Mouse (Mus musculus): ENCODE results near the gene Grb7. TPM values are rescaled to one million over a fixed set of nuclear protein-coding genes. Genes with fewer than 3 reads are reported as not detected.
A peak's percentile ranks its signal among the peaks of the same experiment; 100 is the strongest.

The Grb7 gene
- total and polyA plus RNA-seq, 3 experiments, result 4.5 to 11.5 (median 8.0) TPM

DNA sequence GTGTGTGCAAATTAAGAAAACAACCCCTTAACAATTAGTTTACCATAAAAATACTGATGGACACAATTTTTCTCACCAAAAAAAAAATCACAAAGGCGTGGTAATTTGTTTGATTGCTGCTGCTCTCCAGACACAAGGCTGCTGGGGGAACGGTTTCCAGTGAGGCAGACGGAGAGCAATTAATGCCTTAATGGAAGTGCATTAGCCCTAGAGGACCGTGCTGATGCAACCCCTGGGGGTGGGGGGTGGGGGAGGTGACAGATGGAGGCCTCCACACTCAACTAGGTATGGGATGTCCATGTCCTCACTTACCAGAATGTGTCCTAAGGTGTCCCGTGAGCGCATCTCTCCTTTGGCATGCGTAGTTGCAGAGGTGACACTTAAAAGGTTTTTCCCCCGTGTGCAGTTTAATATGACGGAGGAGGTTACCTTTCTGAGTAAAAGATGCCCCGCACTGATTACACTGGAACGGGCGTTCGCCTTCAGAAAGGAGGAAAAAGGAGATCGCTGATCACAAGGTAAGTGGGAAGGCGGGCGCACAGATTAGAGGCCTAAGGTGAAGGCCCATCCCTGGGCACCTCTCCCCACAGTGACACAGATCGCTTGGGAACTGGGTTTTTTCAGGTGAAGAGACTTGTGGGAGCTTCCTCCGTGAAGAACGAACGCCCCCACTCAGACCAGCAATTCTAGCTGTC lies 42.5 kb downstream of the Grb7 start:
- no peak overlapping the region for H3K9ac ChIP-seq (ENCODE audit: insufficient read depth, low read depth)
- H3K4me3 ChIP-seq (replicated peaks in 1 of 3; ENCODE audit: low read depth in 2 of 3, low read length in 2 of 3, poor library complexity in 1 of 3), result no peak overlapping the region
- no peak for TF ChIP-seq RCOR1 (conservative IDR thresholded peaks at IDR 0.05; ENCODE audit: low read depth, low read length)
- no peak for TF ChIP-seq E2F4 (IDR thresholded peaks at IDR 0.05; ENCODE audit: insufficient replicate concordance, low read depth, low read length)
- no peak for TF ChIP-seq MYC (IDR thresholded peaks at IDR 0.05; ENCODE audit: low read depth, low read length)
- TF ChIP-seq POLR2AphosphoS2 (IDR thresholded peaks at IDR 0.05; ENCODE audit: low read depth, low read length), result no peak
- no peak for TF ChIP-seq MXI1 (IDR thresholded peaks at IDR 0.05; ENCODE audit: low read depth, low read length)
- no peak for TF ChIP-seq ETS1 (conservative IDR thresholded peaks at IDR 0.05; ENCODE audit: low read depth, low read length)
- TF ChIP-seq CHD1 (IDR thresholded peaks at IDR 0.05; ENCODE audit: low read depth, low read length), result no peak
- TF ChIP-seq ZC3H11A (IDR thresholded peaks at IDR 0.05; ENCODE audit: low read depth, low read length), result no peak
- TF ChIP-seq TBP (conservative IDR thresholded peaks at IDR 0.05; ENCODE audit: low read depth, low read length), result no peak
- no peak for TF ChIP-seq SIN3A (IDR thresholded peaks at IDR 0.05; ENCODE audit: low read length)
- no peak for TF ChIP-seq MAX (IDR thresholded peaks at IDR 0.05; ENCODE audit: low read length)
- no peak for TF ChIP-seq USF2 (conservative IDR thresholded peaks at IDR 0.05; ENCODE audit: low read depth, low read length)
- TF ChIP-seq ELF1 (IDR thresholded peaks at IDR 0.05; ENCODE audit: low read depth, low read length), result no peak
- TF ChIP-seq HCFC1 (IDR thresholded peaks at IDR 0.05; ENCODE audit: low read depth, low read length), result no peak
- TF ChIP-seq EP300 (IDR thresholded peaks at IDR 0.05; ENCODE audit: low read length), result no peak
- no peak for TF ChIP-seq POLR2A (IDR thresholded peaks at IDR 0.05; ENCODE audit: low read depth, low read length)
- no peak for TF ChIP-seq UBTF (IDR thresholded peaks at IDR 0.05; ENCODE audit: low read depth, low read length)
- H3K27me3 ChIP-seq (replicated peaks), result no peaks in the 10 kb centered on the region
- DNase-seq (ENCODE audit: extremely low read depth), result no peak
- dilution Hi-C loops (cut with MboI; ENCODE audit: extremely low pct_ligation_motif_present, extremely low pct_unique_long_range_greater_than_20kb, low sequenced_read_pairs), result no loop called here
- H3K4me2 ChIP-seq (ENCODE audit: insufficient read depth, low read depth, poor library complexity, severe bottlenecking), result no peak overlapping the region
- in situ Hi-C loops (cut with MboI; ENCODE audit: low pct_ligation_motif_present, low pct_unique_long_range_greater_than_20kb, low sequenced_read_pairs), result no loop called here
- H3K9me3 ChIP-seq (replicated peaks; ENCODE audit: low read length), result no peaks in the 10 kb centered on the region
- H3K4me1 ChIP-seq (ENCODE audit: control insufficient read depth in 1 of 2, insufficient read depth in 2 of 2), result peaks cover 13 to 86% of the 10 kb centered on the region in 2 experiments
- no peak overlapping the region for H3K27ac ChIP-seq (ENCODE audit: insufficient read depth, low read depth)
- peaks cover 50 to 72% of the 10 kb centered on the region in 2 experiments for H3K36me3 ChIP-seq (replicated peaks in 1 of 2; ENCODE audit: control insufficient read depth in 1 of 2, insufficient read depth in 1 of 2, low read length in 1 of 2)
- H3K79me2 ChIP-seq (replicated peaks; ENCODE audit: control insufficient read depth, extremely low read depth, insufficient read depth, poor library complexity, severe bottlenecking), result peaks cover 16% of the 10 kb centered on the region

DNA sequence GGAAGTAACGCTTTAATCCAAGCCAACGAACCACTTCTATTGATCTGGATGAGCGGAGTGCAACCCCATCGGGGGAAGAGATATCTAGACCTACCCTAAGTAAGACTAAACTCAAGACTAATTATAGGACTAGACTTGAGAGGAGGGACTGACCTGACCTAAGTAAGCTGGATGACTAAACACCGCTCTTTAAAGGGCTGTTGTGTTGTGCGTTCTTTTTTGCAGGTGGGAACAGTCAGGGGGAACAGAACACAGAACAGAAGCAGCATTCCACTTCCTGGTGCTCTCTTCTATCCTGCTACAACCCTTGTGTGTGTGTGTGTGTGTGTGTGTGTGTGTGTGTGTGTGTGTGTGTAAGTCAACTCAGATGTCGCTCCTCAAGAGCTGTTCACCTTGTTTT lies 45.4 kb downstream of the Grb7 start:
- dilution Hi-C loops (cut with MboI; ENCODE audit: extremely low pct_ligation_motif_present, extremely low pct_unique_long_range_greater_than_20kb, low sequenced_read_pairs) (no loop called here), in situ Hi-C loops (cut with MboI; ENCODE audit: low pct_ligation_motif_present, low pct_unique_long_range_greater_than_20kb, low sequenced_read_pairs) (no loop called here)
- H3K4me1 ChIP-seq (ENCODE audit: control insufficient read depth in 1 of 2, insufficient read depth in 2 of 2), result peaks cover 33 to 89% of the 10 kb centered on the region in 2 experiments
- peaks cover 45% of the 10 kb centered on the region for H3K79me2 ChIP-seq (replicated peaks; ENCODE audit: control insufficient read depth, extremely low read depth, insufficient read depth, poor library complexity, severe bottlenecking)
- H3K36me3 ChIP-seq (replicated peaks in 1 of 2; ENCODE audit: control insufficient read depth in 1 of 2, insufficient read depth in 1 of 2, low read length in 1 of 2), result peaks cover 24 to 49% of the 10 kb centered on the region in 2 experiments
- H3K4me3 ChIP-seq (replicated peaks in 1 of 3; ENCODE audit: low read depth in 2 of 3, low read length in 2 of 3, poor library complexity in 1 of 3), result peak overlapping the region in 1 of 3 experiments; percentile 11
- no peaks in the 10 kb centered on the region for H3K9me3 ChIP-seq (replicated peaks; ENCODE audit: low read length)
- peak; percentile 64 for DNase-seq (ENCODE audit: extremely low read depth)
- H3K9ac ChIP-seq (ENCODE audit: insufficient read depth, low read depth), result peak overlapping the region; percentile 45; the same call in 1 of the 2 replicates
- peak overlapping the region; percentile 93 for H3K27ac ChIP-seq (ENCODE audit: insufficient read depth, low read depth)
- 0 out of 2 replicates have a peak overlapping the region, but pooled peaks have one; percentile 16 for H3K4me2 ChIP-seq (ENCODE audit: insufficient read depth, low read depth, poor library complexity, severe bottlenecking)
- H3K27me3 ChIP-seq (replicated peaks), result no peaks in the 10 kb centered on the region
- no peak for TF ChIP-seq POLR2A (IDR thresholded peaks at IDR 0.05; ENCODE audit: low read depth, low read length)
- peak; percentile 49 for TF ChIP-seq SIN3A (IDR thresholded peaks at IDR 0.05; ENCODE audit: low read length)
- TF ChIP-seq MXI1 (IDR thresholded peaks at IDR 0.05; ENCODE audit: low read depth, low read length), result no peak
- TF ChIP-seq ELF1 (IDR thresholded peaks at IDR 0.05; ENCODE audit: low read depth, low read length), result peak; percentile 61
- TF ChIP-seq MEF2A (IDR thresholded peaks at IDR 0.05; ENCODE audit: borderline replicate concordance, low read depth, low read length), result peak; percentile 48; the same call in 1 of the 2 replicates
- no peak for TF ChIP-seq NELFE (IDR thresholded peaks at IDR 0.05; ENCODE audit: low read depth, low read length)
- TF ChIP-seq JUN (IDR thresholded peaks at IDR 0.05; ENCODE audit: insufficient read depth, low read depth, low read length), result no peak
- TF ChIP-seq PAX5 (IDR thresholded peaks at IDR 0.05; ENCODE audit: low read length), result no peak
- no peak for TF ChIP-seq ZNF384 (IDR thresholded peaks at IDR 0.05; ENCODE audit: low read depth, low read length)
- no peak for TF ChIP-seq ZMIZ1 (IDR thresholded peaks at IDR 0.05; ENCODE audit: low read depth, low read length)
- no peak for TF ChIP-seq MYC (IDR thresholded peaks at IDR 0.05; ENCODE audit: low read depth, low read length)
- no peak for TF ChIP-seq POLR2AphosphoS2 (IDR thresholded peaks at IDR 0.05; ENCODE audit: low read depth, low read length)
- 0 out of 2 replicates have a peak, but pooled peaks have one; percentile 18 for TF ChIP-seq CHD2 (IDR thresholded peaks at IDR 0.05; ENCODE audit: low read length)
- no peak for TF ChIP-seq E2F4 (IDR thresholded peaks at IDR 0.05; ENCODE audit: insufficient replicate concordance, low read depth, low read length)
- TF ChIP-seq USF2 (conservative IDR thresholded peaks at IDR 0.05; ENCODE audit: low read depth, low read length), result no peak
- peak; percentile 65 for TF ChIP-seq ETS1 (conservative IDR thresholded peaks at IDR 0.05; ENCODE audit: low read depth, low read length)
- no peak for TF ChIP-seq JUND (conservative IDR thresholded peaks at IDR 0.05; ENCODE audit: low read depth, low read length)
- TF ChIP-seq ZKSCAN1 (IDR thresholded peaks at IDR 0.05; ENCODE audit: borderline replicate concordance, low read depth, low read length), result no peak
- TF ChIP-seq USF1 (IDR thresholded peaks at IDR 0.05; ENCODE audit: low read depth, low read length), result no peak
- TF ChIP-seq TBP (conservative IDR thresholded peaks at IDR 0.05; ENCODE audit: low read depth, low read length), result no peak
- TF ChIP-seq RAD21 (IDR thresholded peaks at IDR 0.05; ENCODE audit: low read depth, low read length), result no peak
- no peak for TF ChIP-seq HCFC1 (IDR thresholded peaks at IDR 0.05; ENCODE audit: low read depth, low read length)
- peak; percentile 50 for TF ChIP-seq EP300 (IDR thresholded peaks at IDR 0.05; ENCODE audit: low read length)
- TF ChIP-seq UBTF (IDR thresholded peaks at IDR 0.05; ENCODE audit: low read depth, low read length), result no peak
- no peak for TF ChIP-seq RCOR1 (conservative IDR thresholded peaks at IDR 0.05; ENCODE audit: low read depth, low read length)
- no peak for TF ChIP-seq CHD1 (IDR thresholded peaks at IDR 0.05; ENCODE audit: low read depth, low read length)
